Mouse (Mus musculus) Patski (cell line): ENCODE measurements around the gene Lin7a. TPM values are rescaled to one million over a fixed set of nuclear protein-coding genes. Genes with fewer than 3 reads are reported as not detected.

Experiments used
- ATAC-seq: fragments of 100-300 bp; one replicate; pipeline ENCODE4 v1.8.0; 2021
- CTCF ChIA-PET: fragments of 350-600 bp; sonication (Branson Sonifier 250); formaldehyde crosslinking; loops from one replicate; lab custom pipeline; 2022; ENCODE audit warnings: inconsistent platforms; lab: Charles Lee
- POLR2A ChIA-PET: fragments of 350-600 bp; sonication (Branson Sonifier 250); formaldehyde crosslinking; loops from one replicate; lab custom pipeline; 2022; ENCODE audit warnings: antibody characterized with exemption, inconsistent platforms; lab: Charles Lee
- DNase-seq: peaks from one replicate; pipeline ENCODE4 v3.0.0-alpha.2; 2011; ENCODE audit warnings: low read depth, low spot score
- H3K27me3 ChIP-seq: fragments of 371-371 bp; one replicate; pipeline ENCODE4 v1.5.1; 2021
- CTCF ChIP-seq: fragments of 100-300 bp; IDR thresholded peaks from one replicate; pipeline ENCODE4 v1.5.1; 2021
- in situ Hi-C: fragments of 300-500 bp; cut with MboI; formaldehyde crosslinking; loops from 3 replicates; pipeline ENCODE4 v1.11.1; 2018; ENCODE audit warnings: low pct_unique_long_range_greater_than_20kb, mixed read lengths
- polyA plus RNA-seq: library from polyadenylated mRNA; unstranded; gene quantifications from one replicate; pipeline ENCODE4 v1.2.3, GENCODE M21; 2021

Gene Lin7a
- polyA plus RNA-seq, 1 experiment from 2014 or later: 0.54 TPM

GRCm38 (mm10) chr10:107323865-107324264 is 52.4 kb downstream of the Lin7a start:
- POLR2A ChIA-PET: interaction anchor here (0.5 kb wide), 1 partner anchor 343 kb away, joined by 4 read pairs; no protein-coding TSS in a partner anchor
- no peak for TF ChIP-seq CTCF
- H3K27me3 ChIP-seq: no peaks in the 10 kb centered on the region
- CTCF ChIA-PET: interaction anchor here (1.0 kb wide), 1 partner anchor 44 kb away, joined by 3 read pairs; no protein-coding TSS in a partner anchor
- DNase-seq (no peak), ATAC-seq (no peak)
- in situ Hi-C loops: no loop called here

- no peak for TF ChIP-seq CTCF
- CTCF ChIA-PET: interaction anchor here (1.0 kb wide), 1 partner anchor 14 kb away, joined by 4 read pairs; no protein-coding TSS in a partner anchor
- in situ Hi-C loops: no loop called here
Observed at GRCm38 (mm10) chr10:107325558-107325957, 54.1 kb downstream of the Lin7a start.

DNA sequence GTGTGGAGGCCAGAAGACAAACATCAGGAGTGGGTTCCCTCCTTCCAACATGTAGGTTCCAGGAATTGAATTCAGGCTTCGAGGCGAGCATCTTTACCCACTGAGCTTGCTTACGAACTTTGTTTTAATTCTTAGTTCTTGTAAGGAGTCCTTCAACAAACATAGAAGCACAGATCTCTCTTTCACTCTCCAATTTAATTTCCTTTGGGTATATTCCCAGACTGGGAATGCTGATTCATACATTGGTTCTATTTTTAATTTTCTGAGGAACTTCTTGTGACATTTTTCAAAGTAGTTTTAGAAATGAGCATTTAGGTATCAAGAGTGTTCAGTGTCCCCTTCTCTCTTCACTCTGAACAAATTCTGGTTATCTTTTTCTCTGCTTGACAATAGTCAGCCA is 68.0 kb downstream of the Lin7a start:
- TF ChIP-seq CTCF: no peak
- ATAC-seq (no peak), DNase-seq (no peak)
- in situ Hi-C loops: no loop called here
- CTCF ChIA-PET: interaction anchor here (1.7 kb wide), 1 partner anchor 14 kb away, joined by 4 read pairs; no protein-coding TSS in a partner anchor
- POLR2A ChIA-PET: no interaction called here
- H3K27me3 ChIP-seq: peaks cover 5% of the 10 kb centered on the region

More at GRCm38 (mm10) chr10:107325558-107325957, 54.1 kb downstream of the Lin7a start:
- no peaks in the 10 kb centered on the region for H3K27me3 ChIP-seq
- no peak for ATAC-seq
- no peak for DNase-seq
- POLR2A ChIA-PET: no interaction called here

DNA sequence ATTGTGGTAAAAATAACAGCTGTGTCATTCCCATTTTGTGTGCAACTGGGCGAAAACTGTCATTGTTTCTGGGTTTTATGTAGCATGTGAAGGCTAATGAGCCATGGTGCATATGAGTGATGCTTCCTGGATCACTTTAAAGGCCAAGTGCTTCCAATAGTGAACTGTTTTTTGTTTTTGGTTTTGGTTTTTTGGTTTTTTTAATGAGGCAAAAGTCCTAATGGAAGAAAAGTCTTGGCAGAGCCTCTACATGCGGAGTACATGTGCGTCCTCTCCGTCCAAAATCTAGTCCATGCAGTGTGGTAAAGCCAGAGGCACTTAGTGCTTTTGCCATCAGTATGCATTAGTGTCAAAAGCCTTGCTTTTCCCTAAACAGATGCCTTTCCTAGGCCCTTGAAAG is 69.7 kb downstream of the Lin7a start:
- no peak for DNase-seq
- POLR2A ChIA-PET: no interaction called here
- H3K27me3 ChIP-seq: peaks cover 8% of the 10 kb centered on the region
- no peak for TF ChIP-seq CTCF
- CTCF ChIA-PET: interaction anchor here (0.6 to 1.1 kb wide), 2 partner anchors 20 to 55 kb away, joined by 3 to 4 read pairs; no protein-coding TSS in a partner anchor
- in situ Hi-C loops: no loop called here
- ATAC-seq: no peak

- no peak for TF ChIP-seq CTCF
- in situ Hi-C loops: no loop called here
- peaks cover 16% of the 10 kb centered on the region for H3K27me3 ChIP-seq
- no peak for ATAC-seq
- DNase-seq: no peak
- POLR2A ChIA-PET: no interaction called here
- CTCF ChIA-PET: interaction anchor here (1.2 kb wide), 1 partner anchor 63 kb away, joined by 3 read pairs; no protein-coding TSS in a partner anchor
Observed at GRCm38 (mm10) chr10:107344200-107344599, 72.7 kb downstream of the Lin7a start.

DNA sequence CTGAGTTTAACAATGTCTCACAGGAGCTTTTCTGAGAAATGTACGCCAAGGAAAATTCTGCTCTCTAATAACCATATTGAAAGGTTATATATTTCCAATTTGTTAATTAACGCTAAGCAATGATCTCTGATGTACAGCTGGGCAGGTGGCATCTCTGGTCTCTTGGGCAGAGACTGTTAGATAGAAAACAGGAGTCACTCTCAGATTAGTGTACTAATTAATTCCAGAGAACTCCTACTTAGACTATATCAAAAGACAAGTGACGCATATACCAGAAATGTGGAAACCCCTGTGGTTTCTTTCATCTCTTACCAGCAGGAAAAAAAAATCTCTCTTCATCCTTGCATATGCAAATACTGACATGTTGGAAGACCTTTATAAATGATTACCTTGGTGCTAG is 76.4 kb downstream of the Lin7a start:
- CTCF ChIA-PET: no interaction called here
- in situ Hi-C loops: no loop called here
- peaks cover 16% of the 10 kb centered on the region for H3K27me3 ChIP-seq
- DNase-seq (no peak), ATAC-seq (no peak)
- POLR2A ChIA-PET: no interaction called here
- no peak for TF ChIP-seq CTCF

- no peak for ATAC-seq
- CTCF ChIA-PET: interaction anchor here (1.1 kb wide), 1 partner anchor 10 kb away, joined by 3 read pairs; no protein-coding TSS in a partner anchor
- POLR2A ChIA-PET: interaction anchor here (0.6 kb wide), 1 partner anchor 441 kb away, joined by 3 read pairs; no protein-coding TSS in a partner anchor
Observed at GRCm38 (mm10) chr10:107351696-107352485, 80.4 kb downstream of the Lin7a start.

DNA sequence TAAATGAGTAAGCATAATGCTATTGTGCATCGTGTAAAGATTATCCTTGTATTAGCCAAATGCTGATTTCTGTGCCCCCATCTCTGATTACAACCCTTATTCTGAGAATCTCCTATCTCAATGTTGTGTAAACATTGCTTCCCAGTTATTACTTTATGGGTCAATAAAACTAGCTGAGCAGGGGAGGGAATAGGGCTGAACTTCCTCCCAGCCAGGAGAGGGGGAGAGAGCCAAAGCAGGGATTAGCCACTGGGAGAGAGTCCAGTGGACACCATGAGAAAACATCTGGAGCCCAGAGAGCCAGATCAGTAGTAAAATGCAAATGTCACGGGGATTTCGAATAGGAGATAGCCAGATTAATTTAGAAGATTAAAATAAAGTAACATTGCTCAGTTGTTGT is 82.0 kb downstream of the Lin7a start:
- no peak for TF ChIP-seq CTCF
- CTCF ChIA-PET: no interaction called here
- in situ Hi-C loops: no loop called here
- ATAC-seq (no peak), DNase-seq (no peak)
- no peaks in the 10 kb centered on the region for H3K27me3 ChIP-seq
- POLR2A ChIA-PET: no interaction called here

More at GRCm38 (mm10) chr10:107351696-107352485, 80.4 kb downstream of the Lin7a start:
- peaks cover under 1% of the 10 kb centered on the region for H3K27me3 ChIP-seq
- no peak for TF ChIP-seq CTCF
- in situ Hi-C loops: no loop called here
- DNase-seq: no peak

DNA sequence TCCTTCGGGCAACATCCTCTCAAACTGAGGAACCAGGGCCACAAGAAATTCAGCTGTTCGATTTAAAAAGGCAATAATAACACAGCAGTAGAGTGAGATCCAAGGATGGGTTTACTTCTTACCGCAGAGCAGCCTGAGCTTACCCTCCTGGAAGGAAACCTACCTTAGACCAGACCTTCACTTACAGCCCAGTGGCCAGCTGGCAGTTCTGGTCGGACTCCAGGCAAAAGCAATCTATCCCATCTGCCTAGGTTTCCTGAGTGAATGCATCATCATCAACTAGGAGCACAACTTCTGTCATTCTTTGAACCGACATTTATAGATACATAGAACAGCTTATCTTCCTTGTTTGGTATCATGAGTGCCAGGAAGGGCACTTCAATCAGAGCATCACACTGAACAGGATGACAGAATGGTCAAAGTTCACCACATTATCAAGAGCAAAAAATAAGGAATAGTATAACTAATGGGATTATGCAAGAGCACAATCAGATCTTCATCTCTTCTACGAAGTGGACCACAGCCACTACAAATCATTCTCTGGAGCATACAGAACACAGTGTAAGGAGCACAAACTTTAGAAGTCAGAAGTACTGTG is 87.1 kb downstream of the Lin7a start:
- TF ChIP-seq CTCF: no peak
- DNase-seq (no peak), ATAC-seq (no peak)
- in situ Hi-C loops: no loop called here
- ChIA-PET CTCF (no interaction called here), POLR2A (interaction anchor here (0.6 kb wide), 1 partner anchor 242 kb away, joined by 3 read pairs; no protein-coding TSS in a partner anchor)
- H3K27me3 ChIP-seq: no peaks in the 10 kb centered on the region

GRCm38 (mm10) chr10:107359296-107359695 is 87.8 kb downstream of the Lin7a start:
- CTCF ChIA-PET: no interaction called here
- H3K27me3 ChIP-seq: no peaks in the 10 kb centered on the region
- in situ Hi-C loops: no loop called here
- no peak for TF ChIP-seq CTCF
- ATAC-seq (no peak), DNase-seq (no peak)
- POLR2A ChIA-PET: no interaction called here
